Mouse (Mus musculus): ENCODE measurements around the gene Gm8271. TPM values are rescaled to one million over a fixed set of nuclear protein-coding genes. Genes with fewer than 3 reads are reported as not detected.
"Not testable (repeated sequence)": the region's sequence is repeated elsewhere in the genome, so short reads cannot be mapped to it uniquely, and the experiment has no call there.

Gene Gm8271
- not detected in 2 replicates for total RNA-seq (2017)

- ATAC-seq (replicated peaks in 1 of 2; ENCODE audit: insufficient read depth in 1 of 2, low FRiP score in 2 of 2, low TSS enrichment in 1 of 2, low read depth in 1 of 2, poor library complexity in 2 of 2, severe bottlenecking in 2 of 2) = not testable (repeated sequence)
These were observed at the start of gene Gm8271 for GRCm38 (mm10) chr14:5185493-5185892. Gene Gm8271, plus strand, starts transcription at chr14:5185793.

GRCm38 (mm10) chr14:5164235-5164634 is 21.4 kb upstream of the Gm8271 start, which contains the start of gene Gm3317:
Gene Gm3317, plus strand, starts transcription at chr14:5164535.
- ATAC-seq (replicated peaks in 1 of 2; ENCODE audit: insufficient read depth in 1 of 2, low FRiP score in 2 of 2, low TSS enrichment in 1 of 2, low read depth in 1 of 2, poor library complexity in 2 of 2, severe bottlenecking in 2 of 2) = not testable (repeated sequence)

Other genes with a start within 250 kb of the Gm8271 start
- gene Gm8297, start 201.9 kb upstream of the Gm8271 start, total RNA-seq (2017) = not detected in 2 replicates
- gene Gm3298, start 169.9 kb upstream of the Gm8271 start, total RNA-seq (2017) = not detected in 2 replicates
- gene 4930555G01Rik, start 135.2 kb upstream of the Gm8271 start, total RNA-seq (2017) = not detected in 2 replicates
- gene Gm8281, start 114.8 kb upstream of the Gm8271 start, total RNA-seq (2017) = not detected in 2 replicates
- gene Gm8279, start 54.3 kb upstream of the Gm8271 start, total RNA-seq (2017) = not detected in 2 replicates
- 0.69 TPM in 1 of 2 replicates, not detected in the other for gene Gm3317, start 21.3 kb upstream of the Gm8271 start, total RNA-seq (2017)
- gene Gm3526, start 74.8 kb downstream of the Gm8271 start, total RNA-seq (2017) = 0.99 TPM in 1 of 2 replicates, not detected in the other
- not detected in 2 replicates for gene Gm3542, start 149.1 kb downstream of the Gm8271 start, total RNA-seq (2017)
- not detected in 2 replicates for gene Gm3500, start 203.3 kb downstream of the Gm8271 start, total RNA-seq (2017)